Mouse (Mus musculus) limb, embryonic 12.5 days (tissue): ENCODE results near the gene Ttc28. TPM values are rescaled to one million over a fixed set of nuclear protein-coding genes. Genes with fewer than 3 reads are reported as not detected.

Experiments used
- ATAC-seq: fragments of 200-750 bp; cut with Nextera tagmentation; 2 replicates; pipeline ENCODE4 v1.8.0; 2017; ENCODE audit warnings: low read depth, moderate TSS enrichment; ENCODE audit not compliant: insufficient number of reproducible peaks, insufficient read depth, low FRiP score, low TSS enrichment
- H3K27ac ChIP-seq: fragments of 300-500 bp; sonication (generic); 2 replicates; pipeline ENCODE4 v1.5.1; 2016; ENCODE audit warnings: mild to moderate bottlenecking, moderate library complexity
- H3K27me3 ChIP-seq: fragments of 300-500 bp; sonication (generic); 2 replicates; pipeline ENCODE4 v1.6.1; 2016; ENCODE audit warnings: mild to moderate bottlenecking, moderate library complexity
- H3K36me3 ChIP-seq: fragments of 300-500 bp; sonication (generic); 2 replicates; pipeline ENCODE4 v1.6.1; 2016; ENCODE audit warnings: mild to moderate bottlenecking, moderate library complexity
- H3K4me1 ChIP-seq: fragments of 300-500 bp; sonication (generic); replicated peaks from 2 replicates; pipeline ENCODE4 v1.6.1; 2016
- H3K4me2 ChIP-seq: fragments of 300-500 bp; sonication (generic); 2 replicates; pipeline ENCODE4 v1.6.1; 2016; ENCODE audit warnings: mild to moderate bottlenecking, moderate library complexity
- H3K4me3 ChIP-seq: fragments of 300-500 bp; sonication (generic); replicated peaks from 2 replicates; pipeline ENCODE4 v1.5.1; 2016; ENCODE audit warnings: mild to moderate bottlenecking
- H3K9ac ChIP-seq: fragments of 300-500 bp; sonication (generic); replicated peaks from 2 replicates; pipeline ENCODE4 v1.6.1; 2016; ENCODE audit warnings: mild to moderate bottlenecking, moderate library complexity
- H3K9me3 ChIP-seq: fragments of 300-500 bp; sonication (generic); 2 replicates; pipeline ENCODE4 v1.6.1; 2016; ENCODE audit warnings: mild to moderate bottlenecking, moderate library complexity
- WGBS: fragments of 180-500 bp; shearing (Covaris S2); methylation state at CpG from one replicate; pipeline ENCODE4 v1.1.7; 2016; 5-methylcytosine and 5-hydroxymethylcytosine counted together
- polyA plus RNA-seq: library from polyadenylated mRNA; unstranded; fragments of >200 nt; fragmentation: Nextera tagmentation; extraction: Ambion mirVana; gene quantifications from 2 replicates; pipeline ENCODE4 v1.2.1, GENCODE M21; 2016

Ttc28 gene
- polyA plus RNA-seq, 1 experiment from 2014 or later = 20.0 TPM

DNA sequence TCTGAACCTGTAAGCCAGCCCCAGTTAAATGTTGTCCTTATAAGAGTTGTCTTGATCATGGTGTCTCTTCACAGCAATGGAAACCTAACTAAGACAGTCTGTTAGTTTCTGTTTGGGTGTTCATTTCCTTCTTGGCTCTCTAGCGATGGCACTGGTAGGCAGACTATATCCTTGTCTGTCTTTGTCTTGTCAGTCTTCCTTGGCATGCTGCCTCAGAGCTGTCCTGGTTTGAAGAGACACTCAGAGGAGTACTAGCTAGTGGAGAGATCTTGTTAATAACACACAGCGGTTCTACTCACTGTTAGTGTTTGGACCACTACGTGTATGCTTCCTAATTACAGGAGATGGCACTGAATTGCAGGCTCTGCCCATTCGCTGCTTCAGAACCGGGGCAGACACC, 189.9 kb downstream of the Ttc28 start:
- Histone ChIP-seq H3K4me1 (peaks cover 31% of the 10 kb centered on the region), H3K27me3 (no peaks in the 10 kb centered on the region), H3K9ac (no peak overlapping the region), H3K9me3 (no peaks in the 10 kb centered on the region), H3K4me3 (no peak overlapping the region), H3K4me2 (no peak overlapping the region), H3K27ac (no peak overlapping the region), H3K36me3 (no peaks in the 10 kb centered on the region)
- WGBS = 88% methylated on average over 5 of the region's 5 CpGs
- ATAC-seq = no peak

DNA sequence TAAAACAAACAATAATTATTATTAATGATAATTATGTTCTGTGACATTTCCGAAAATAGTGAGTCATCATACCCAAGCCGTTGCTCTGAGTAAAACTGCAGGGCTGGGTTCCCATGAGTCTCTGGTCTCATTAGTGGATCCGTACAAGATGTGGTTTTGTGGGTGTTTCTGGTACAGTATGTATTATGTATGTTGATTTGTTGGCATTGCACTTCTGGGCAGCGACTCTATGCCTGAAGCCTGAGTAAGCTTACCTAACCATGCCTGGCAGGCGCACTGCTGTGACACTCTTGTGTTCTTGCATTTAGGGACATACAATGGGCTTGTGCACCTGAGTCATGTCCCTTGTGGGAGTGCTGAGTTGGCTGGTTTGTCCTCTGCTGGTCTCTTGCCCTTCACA, 190.3 kb downstream of the Ttc28 start:
- H3K9ac ChIP-seq = no peak overlapping the region
- no peaks in the 10 kb centered on the region for H3K9me3 ChIP-seq
- no peak for ATAC-seq
- no peaks in the 10 kb centered on the region for H3K27me3 ChIP-seq
- peaks cover 33% of the 10 kb centered on the region for H3K4me1 ChIP-seq
- no peak overlapping the region for H3K4me2 ChIP-seq
- H3K27ac ChIP-seq = no peak overlapping the region
- no peaks in the 10 kb centered on the region for H3K36me3 ChIP-seq
- H3K4me3 ChIP-seq = no peak overlapping the region
- 85% methylated on average over 5 of the region's 5 CpGs for WGBS

DNA sequence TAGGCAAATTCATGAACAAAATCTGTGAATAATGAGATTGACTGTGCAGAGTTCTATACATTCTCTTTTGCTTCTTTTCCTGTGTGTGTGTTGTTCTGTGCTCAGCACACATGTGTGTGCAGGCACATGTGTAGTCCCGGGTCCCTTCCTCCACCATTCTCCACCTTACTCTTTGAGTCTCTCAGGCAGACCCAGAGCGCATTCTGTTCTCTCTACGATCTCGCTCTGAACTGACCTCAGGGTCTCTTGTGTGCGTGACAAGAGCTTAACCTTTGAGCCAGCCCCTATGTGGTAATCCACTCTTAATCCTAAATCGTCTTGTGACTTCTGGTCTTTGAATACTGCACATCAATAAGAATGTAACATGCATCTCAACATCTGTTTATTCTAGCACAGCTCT, 190.8 kb downstream of the Ttc28 start:
- WGBS = 54% methylated on average over 6 of the region's 6 CpGs
- ATAC-seq = no peak
- peaks cover 34% of the 10 kb centered on the region for H3K4me1 ChIP-seq
- no peak overlapping the region for H3K4me3 ChIP-seq
- no peaks in the 10 kb centered on the region for H3K27me3 ChIP-seq
- H3K9me3 ChIP-seq = no peaks in the 10 kb centered on the region
- H3K9ac ChIP-seq = no peak overlapping the region
- no peak overlapping the region for H3K27ac ChIP-seq
- H3K4me2 ChIP-seq = no peak overlapping the region
- H3K36me3 ChIP-seq = no peaks in the 10 kb centered on the region

DNA sequence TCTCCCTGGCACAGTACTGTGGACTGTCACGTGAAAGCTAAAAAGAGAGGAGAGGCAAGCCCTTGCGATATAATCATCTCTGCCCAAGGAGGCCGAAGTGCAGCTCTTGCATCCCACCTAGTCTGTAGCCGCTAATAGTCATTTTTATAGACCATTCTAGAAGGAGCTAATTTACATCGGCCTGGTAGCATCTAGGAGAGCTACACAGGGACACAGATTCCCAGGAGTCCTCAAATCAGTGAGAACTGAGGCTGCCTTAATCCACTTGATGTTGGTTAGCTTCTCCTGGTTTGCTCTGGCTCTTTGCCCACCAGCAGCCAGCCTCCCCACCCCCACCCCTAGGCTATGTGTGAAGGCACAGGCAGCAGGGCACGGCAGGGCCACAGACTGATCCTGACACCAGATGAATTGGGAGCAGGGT, 193.7 kb downstream of the Ttc28 start:
- Histone ChIP-seq H3K9me3 (no peaks in the 10 kb centered on the region), H3K4me3 (no peak overlapping the region), H3K4me1 (peaks cover 21% of the 10 kb centered on the region), H3K9ac (no peak overlapping the region), H3K27me3 (no peaks in the 10 kb centered on the region), H3K36me3 (no peaks in the 10 kb centered on the region), H3K4me2 (peak overlapping the region; percentile 30; the same call in 1 of the 2 replicates), H3K27ac (no peak overlapping the region)
- WGBS = 38% methylated on average over 6 of the region's 6 CpGs
- ATAC-seq = no peak

DNA sequence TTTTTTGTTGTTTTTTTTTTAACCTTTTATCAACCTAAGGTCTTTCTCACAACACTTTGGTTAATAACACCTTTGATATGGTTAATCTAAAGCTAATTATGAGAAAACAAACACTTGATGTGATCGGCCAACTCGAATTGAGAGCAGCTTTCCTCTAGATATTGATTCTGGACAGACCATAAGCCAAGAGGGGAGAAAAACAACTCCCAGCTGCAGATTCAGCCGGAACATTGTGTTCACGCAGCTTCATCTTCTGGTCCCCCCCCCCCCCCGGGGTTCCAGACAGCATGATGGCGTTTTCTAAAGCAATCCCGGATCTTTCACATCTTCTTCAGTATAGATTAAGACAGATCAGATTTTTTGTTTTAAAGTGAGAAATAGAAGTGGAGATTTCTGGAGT, 194.4 kb downstream of the Ttc28 start:
- no peak for ATAC-seq
- H3K9me3 ChIP-seq = no peaks in the 10 kb centered on the region

DNA sequence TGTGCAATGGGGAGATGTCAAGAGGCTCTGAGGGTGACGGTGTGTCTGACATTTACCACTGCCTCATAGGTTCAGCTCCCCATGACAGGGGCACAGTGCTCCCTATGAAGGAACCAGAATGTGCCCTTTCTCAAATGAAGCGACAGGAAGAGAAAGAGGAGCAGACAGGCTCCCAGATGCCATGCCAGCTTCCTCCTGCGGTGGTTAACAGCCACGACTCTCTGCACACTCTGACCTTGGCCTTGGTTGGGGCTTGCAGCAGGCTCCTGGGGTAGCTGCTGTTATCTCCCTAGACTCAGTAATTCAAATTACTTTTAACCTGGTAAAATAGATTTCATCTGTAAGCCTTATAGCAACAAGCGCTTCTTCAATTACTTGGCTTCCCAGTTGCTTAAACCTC, 196.2 kb downstream of the Ttc28 start:
- Histone ChIP-seq H3K27ac (no peak overlapping the region), H3K36me3 (no peaks in the 10 kb centered on the region), H3K27me3 (no peaks in the 10 kb centered on the region), H3K4me1 (peaks cover 21% of the 10 kb centered on the region), H3K9me3 (no peaks in the 10 kb centered on the region), H3K4me2 (no peak overlapping the region), H3K9ac (no peak overlapping the region), H3K4me3 (no peak overlapping the region)
- 63% methylated on average over 5 of the region's 5 CpGs for WGBS
- no peak for ATAC-seq

More for the DNA sequence above, 194.4 kb downstream of the Ttc28 start:
- Histone ChIP-seq H3K27me3 (no peaks in the 10 kb centered on the region), H3K4me3 (no peak overlapping the region), H3K4me1 (peaks cover 21% of the 10 kb centered on the region), H3K36me3 (no peaks in the 10 kb centered on the region), H3K9ac (no peak overlapping the region), H3K27ac (no peak overlapping the region), H3K4me2 (no peak overlapping the region)
- WGBS = 33% methylated on average over 7 of the region's 7 CpGs

DNA sequence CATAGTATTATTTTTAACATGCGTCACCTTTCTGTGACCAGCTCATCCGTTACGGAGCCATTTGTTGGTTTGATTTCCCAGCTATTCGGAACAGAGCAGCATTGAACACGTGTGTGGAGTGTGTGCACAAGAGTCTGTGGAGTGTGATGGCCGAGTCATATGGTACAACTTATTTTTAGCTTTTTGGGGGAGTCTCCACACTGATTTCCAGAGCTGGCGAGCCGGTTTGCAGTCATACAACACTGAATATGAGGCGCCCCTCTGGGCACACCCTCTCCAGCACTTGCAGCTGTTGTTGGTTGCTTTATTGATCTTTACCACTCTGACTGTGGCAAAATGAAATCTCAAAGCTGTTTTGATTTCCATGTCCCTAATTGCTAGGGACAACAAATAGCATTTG, 197.7 kb downstream of the Ttc28 start:
- ATAC-seq = no peak

DNA sequence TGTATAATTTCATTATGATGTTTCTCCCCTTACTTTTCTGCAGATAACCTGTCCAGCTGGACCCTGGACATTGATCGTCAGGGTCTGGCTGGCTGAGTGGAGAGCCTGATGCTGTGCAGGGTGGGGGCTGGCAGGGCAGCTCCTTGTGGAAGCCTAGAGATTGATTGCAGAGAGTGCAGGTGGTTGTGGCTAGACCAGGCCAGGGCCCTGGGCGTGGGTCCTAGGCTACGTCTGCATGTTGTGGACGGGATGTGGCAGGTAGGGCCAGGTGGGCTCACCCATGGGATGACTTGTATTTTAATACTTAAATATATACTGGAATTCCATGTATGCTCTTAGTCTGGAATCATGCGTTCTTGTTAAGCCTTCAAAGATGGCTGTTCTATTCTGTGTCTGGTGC, 201.0 kb downstream of the Ttc28 start:
- Histone ChIP-seq H3K36me3 (no peaks in the 10 kb centered on the region), H3K27me3 (no peaks in the 10 kb centered on the region), H3K4me3 (no peak overlapping the region), H3K27ac (no peak overlapping the region), H3K9me3 (no peaks in the 10 kb centered on the region), H3K9ac (no peak overlapping the region), H3K4me1 (no peaks in the 10 kb centered on the region), H3K4me2 (no peak overlapping the region)
- ATAC-seq = no peak
- 83% methylated on average over 5 of the region's 5 CpGs for WGBS

More for the DNA sequence above, 197.7 kb downstream of the Ttc28 start:
- Histone ChIP-seq H3K9ac (no peak overlapping the region), H3K36me3 (no peaks in the 10 kb centered on the region), H3K27me3 (no peaks in the 10 kb centered on the region), H3K9me3 (no peaks in the 10 kb centered on the region), H3K27ac (no peak overlapping the region), H3K4me3 (no peak overlapping the region), H3K4me2 (no peak overlapping the region), H3K4me1 (peaks cover 20% of the 10 kb centered on the region)
- WGBS = 83% methylated on average over 9 of the region's 9 CpGs

DNA sequence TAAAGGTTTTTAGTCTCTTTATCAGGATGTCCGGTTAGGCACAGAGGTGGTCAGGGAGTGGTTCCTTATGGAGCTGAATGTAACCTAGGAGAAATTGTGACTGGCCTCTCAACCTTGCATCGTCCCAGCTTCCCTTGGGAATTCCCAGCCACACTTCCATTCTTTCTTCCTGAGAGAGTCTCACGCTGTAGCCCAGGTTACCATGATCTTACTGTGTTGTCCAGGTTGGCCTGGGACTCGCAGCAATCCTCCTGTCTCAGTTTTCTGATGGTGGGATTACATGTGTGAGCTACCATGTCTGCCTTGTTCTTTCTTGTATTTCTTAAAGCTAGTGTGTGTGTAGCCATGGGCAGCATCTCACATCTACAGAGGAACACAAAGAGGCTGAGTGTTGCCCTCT, 206.2 kb downstream of the Ttc28 start:
- Histone ChIP-seq H3K9me3 (no peaks in the 10 kb centered on the region), H3K4me2 (no peak overlapping the region), H3K9ac (no peak overlapping the region), H3K4me3 (no peak overlapping the region), H3K27ac (no peak overlapping the region), H3K36me3 (peaks cover 16% of the 10 kb centered on the region), H3K27me3 (no peaks in the 10 kb centered on the region), H3K4me1 (no peaks in the 10 kb centered on the region)
- no peak for ATAC-seq
- WGBS = 95% methylated on average over 4 of the region's 4 CpGs

DNA sequence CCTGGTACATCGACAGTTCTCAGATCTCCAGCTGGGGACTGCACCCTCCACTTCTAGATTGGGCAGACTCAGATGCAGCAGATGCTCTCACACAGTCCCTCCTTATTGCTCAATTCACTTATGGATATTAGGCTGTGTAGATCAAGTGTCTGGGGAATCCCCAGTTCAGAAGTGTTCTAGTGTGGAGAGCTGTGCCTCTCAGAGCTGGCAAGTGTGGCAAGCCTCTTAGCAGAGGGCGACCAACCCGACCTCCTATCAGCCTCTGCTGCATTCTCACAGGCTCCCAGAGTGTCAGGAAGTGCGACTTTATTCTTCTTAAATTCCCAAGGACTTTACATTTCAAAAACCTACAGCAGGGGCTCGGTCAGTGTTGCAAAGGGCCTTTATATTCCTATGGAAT, 217.1 kb downstream of the Ttc28 start:
- WGBS = 53% methylated on average over 5 of the region's 5 CpGs
- peaks cover 31% of the 10 kb centered on the region for H3K36me3 ChIP-seq
- H3K9ac ChIP-seq = no peak overlapping the region
- no peak overlapping the region for H3K4me3 ChIP-seq
- no peak overlapping the region for H3K4me2 ChIP-seq
- no peaks in the 10 kb centered on the region for H3K9me3 ChIP-seq
- no peak for ATAC-seq
- no peak overlapping the region for H3K27ac ChIP-seq
- peaks cover 33% of the 10 kb centered on the region for H3K4me1 ChIP-seq
- H3K27me3 ChIP-seq = no peaks in the 10 kb centered on the region

DNA sequence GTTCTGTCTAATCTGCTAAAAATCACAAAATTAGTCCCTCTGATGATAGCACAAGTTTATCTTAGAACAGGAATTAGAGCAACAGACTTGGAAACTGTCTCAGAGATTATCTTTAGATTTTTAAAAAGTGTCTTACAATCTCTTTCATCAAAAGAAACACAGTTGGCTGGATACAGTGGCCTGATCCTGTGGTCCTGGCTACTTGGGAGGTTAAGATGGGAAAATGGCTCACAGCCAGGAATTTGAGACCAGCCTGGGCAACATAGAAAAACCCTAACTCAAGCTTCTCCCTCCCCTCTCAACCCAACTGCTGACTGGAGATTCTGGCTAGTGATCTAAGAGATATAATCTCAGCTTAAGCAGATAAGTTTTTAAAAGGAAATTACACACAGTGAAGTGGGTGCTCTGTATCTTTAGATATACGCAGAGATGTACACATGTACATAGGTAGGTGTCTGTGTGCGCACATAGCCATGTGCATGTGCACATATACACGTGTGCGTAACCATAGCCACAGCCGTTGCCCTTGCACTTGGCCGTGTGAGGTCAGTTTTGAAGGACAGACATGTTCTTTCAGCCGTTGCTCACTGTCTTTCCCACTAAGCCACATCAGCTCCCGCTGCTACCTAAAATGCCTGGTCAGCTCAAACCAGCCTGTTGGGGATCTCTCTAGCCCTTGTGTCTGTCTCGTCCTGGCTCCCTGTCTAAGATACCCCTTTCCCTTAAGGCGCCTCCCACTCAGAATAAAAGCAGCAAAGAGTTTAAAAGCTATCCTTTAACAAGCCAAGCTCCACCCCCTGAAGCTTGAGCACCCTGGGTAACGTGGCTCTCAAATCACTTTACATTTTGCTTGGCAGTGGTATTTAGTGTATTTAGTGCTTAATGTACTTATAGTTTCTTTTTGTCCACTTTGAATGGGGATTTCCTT, 217.9 kb downstream of the Ttc28 start:
- 73% methylated on average over 11 of the region's 11 CpGs for WGBS
- Histone ChIP-seq H3K36me3 (peaks cover 39% of the 10 kb centered on the region), H3K4me3 (no peak overlapping the region), H3K4me2 (no peak overlapping the region), H3K9me3 (no peaks in the 10 kb centered on the region), H3K27me3 (no peaks in the 10 kb centered on the region), H3K9ac (no peak overlapping the region), H3K4me1 (peaks cover 37% of the 10 kb centered on the region), H3K27ac (no peak overlapping the region)
- ATAC-seq = no peak
